Mouse (Mus musculus) brain, embryonic 18.5 days (tissue): ENCODE data around the gene Dnal4.

ENCODE experiments used
- DNase-seq: peaks from one replicate; pipeline ENCODE4 v3.0.0-alpha.2; 2012; ENCODE audit warnings: low read depth, low spot score

Dnal4 gene

GRCm38 (mm10) chr15:79763601-79764246 lies 13.9 kb downstream of the Dnal4 start:
- no peak for DNase-seq

GRCm38 (mm10) chr15:79763001-79763400 lies 14.6 kb downstream of the Dnal4 start:
- DNase-seq: no peak

- no peak for DNase-seq
These were observed 16.7 kb downstream of the Dnal4 start for GRCm38 (mm10) chr15:79760956-79761355.

DNA sequence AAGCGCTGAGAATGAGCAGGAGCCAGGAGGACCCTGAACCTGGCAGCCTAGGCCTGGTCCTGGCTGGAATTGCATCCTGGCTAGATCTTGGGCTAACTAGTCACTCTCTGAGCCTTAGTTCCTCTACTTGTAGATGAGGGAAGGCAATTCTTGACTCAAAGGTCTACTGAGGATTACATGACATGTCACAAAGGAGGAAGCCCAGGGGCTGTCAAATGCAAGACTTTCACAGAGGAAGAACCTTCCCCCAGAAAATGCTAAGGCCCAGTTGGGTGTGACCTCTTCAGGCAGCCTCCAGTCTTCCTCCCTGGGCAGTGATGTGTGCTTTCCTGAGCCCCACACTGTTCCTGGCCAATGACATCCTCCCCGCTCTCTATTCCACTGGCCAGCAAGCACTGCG lies 20.5 kb downstream of the Dnal4 start:
- DNase-seq: no peak

DNA sequence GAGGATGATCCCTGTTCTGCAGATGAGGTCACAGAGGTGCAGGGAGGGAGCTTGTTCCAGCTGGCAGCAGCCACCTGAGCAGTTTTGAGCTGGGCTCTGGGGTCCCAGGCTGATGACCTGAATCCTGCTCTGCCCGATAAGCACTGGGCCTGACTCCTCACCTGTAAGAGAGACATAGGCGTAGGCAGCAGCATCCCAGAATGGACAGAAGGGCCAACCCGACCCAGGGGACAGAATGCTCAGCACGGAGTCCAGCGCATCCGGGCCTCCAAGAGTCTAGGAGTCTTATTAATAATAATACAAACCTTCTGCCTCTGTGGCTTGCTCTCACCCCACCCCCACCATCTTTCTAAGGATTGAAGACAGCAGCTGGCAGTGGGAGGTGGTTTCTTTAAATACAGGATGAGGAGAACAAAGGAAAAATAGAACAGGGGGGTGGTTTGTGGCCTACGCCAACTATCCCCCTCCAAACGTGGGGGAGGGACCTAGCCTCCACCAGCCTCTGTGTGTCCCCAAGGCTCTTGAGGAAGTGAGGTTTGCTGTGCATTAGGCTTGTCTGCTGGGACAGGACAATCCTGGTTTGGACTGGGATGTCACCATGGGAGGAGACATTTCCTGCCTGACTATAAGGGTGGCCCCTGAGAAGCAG lies 21.5 kb downstream of the Dnal4 start:
- no peak for DNase-seq

DNA sequence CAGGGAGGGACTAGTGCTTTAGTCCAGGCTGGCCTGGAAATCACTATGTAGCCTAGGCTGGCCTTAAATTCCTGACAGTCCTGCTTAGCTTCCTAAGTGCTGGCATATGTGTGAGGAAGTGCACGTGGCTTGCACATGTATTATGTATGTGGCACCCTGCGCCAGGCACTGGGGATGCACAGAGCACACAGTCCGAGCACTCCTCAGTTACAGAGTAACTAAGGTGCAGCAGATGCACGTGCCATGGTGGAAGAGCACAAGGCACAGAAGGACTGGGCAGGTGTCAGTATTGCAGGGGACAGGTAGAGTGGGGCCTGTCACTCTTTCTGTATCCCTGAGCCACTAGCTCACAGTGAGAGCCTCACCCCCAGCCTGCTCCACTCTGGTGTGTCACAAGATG lies 22.5 kb downstream of the Dnal4 start:
- DNase-seq: no peak

DNA sequence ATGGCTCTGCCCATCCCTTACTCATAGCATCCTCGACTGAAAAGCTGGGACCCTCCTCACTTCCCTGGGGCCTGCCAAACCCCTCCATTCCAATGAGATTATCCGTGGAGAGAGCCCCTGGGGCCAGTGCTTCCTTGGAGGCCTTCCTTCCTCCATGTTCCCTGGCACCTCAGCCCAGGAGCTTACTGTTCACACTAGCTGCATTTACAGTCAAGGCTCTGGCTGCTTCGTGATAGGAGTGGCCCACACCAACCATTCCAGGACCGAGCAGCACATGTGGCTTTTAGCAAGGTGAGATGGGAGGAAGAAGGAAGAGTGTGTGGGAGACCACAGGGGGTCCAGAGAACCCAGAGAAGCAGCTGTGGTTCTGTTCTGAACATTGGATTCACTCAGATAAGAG lies 23.8 kb downstream of the Dnal4 start:
- no peak for DNase-seq

GRCm38 (mm10) chr15:79753420-79753752 lies 24.3 kb downstream of the Dnal4 start:
- DNase-seq: no peak

- no peak for DNase-seq
These were observed 24.8 kb downstream of the Dnal4 start for GRCm38 (mm10) chr15:79752742-79753419.

GRCm38 (mm10) chr15:79751772-79752171 lies 25.9 kb downstream of the Dnal4 start:
- no peak for DNase-seq

GRCm38 (mm10) chr15:79750266-79750665 lies 27.4 kb downstream of the Dnal4 start:
- DNase-seq: no peak

- DNase-seq: no peak
These were observed 28.5 kb downstream of the Dnal4 start for GRCm38 (mm10) chr15:79749162-79749561.

DNA sequence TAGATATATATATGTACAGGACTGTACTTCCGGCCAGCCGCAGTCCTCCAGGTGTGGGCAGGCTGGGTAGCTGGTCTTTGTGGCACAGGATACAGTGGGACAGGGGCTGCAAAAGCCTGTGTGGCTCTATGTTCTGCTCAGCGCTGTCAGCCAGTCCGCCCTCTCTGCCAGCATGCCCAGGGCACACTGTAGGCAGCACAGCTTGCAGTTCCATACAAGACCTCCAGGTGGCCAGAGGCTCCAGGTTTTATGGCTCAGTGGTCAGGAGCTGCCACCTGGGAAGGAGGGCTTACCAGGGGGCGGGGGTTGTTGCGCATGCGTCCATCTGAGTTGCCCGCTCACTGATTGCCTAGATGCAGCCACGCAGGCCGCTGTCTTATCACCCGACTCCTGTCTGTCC lies 29.7 kb downstream of the Dnal4 start:
- no peak for DNase-seq

DNA sequence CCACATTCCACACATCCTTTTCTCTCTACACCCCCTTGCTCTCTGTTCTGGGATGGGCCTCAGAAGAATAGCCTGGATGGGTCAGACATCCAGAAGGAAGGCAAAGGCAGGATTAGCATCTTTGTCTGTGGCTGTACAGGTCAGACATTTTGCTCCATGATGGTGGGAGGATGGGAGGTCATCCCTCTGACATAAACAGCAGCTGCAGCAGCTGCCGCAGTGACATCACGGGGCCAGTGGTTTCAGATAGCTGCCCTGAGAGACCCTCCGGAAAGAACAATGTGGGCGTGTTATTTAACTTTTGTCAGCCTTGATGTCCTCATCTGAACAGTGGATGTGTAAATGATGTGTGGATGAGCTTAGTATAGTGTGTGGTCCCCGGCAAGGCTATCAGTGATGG lies 31.8 kb downstream of the Dnal4 start:
- DNase-seq: no peak

- no peak for DNase-seq
These were observed 32.3 kb downstream of the Dnal4 start for GRCm38 (mm10) chr15:79745312-79745711.

DNA sequence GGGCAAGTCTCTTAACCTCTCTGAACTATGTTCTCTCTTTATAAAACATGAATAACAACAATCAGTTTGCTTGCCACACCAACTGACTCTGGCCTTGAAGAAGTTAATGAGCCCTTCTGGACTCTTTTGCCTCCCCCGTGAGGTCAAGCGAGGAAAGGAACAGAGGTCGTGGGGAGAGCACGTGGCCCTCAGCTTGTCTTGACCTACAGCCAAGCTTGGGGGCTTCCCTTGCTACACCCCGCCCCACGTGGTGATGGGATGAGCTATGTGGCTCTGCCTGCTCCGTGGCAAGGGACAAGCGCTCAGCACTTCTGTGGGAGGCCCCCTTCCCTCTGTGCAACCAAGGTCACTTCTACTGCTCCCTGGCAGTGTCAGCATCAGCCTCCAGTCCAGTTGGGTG lies 32.9 kb downstream of the Dnal4 start:
- no peak for DNase-seq

GRCm38 (mm10) chr15:79744001-79744400 lies 33.6 kb downstream of the Dnal4 start:
- no peak for DNase-seq

DNA sequence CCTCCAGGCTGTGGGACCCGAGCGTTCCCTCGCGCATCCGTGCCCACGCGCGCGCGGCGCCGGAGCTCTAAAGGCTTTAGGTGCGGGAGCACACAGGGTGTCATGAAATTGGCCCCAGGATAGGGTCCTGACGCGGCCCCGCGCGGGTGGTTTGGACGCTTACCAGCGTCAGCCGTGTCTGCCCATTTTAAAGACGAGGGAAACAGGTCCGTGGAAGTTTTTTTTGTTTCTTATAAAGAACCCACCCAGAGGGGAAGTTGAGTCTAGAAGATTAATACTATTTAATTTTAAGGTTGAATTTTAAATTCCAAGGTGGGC lies 35.0 kb downstream of the Dnal4 start:
- no peak for DNase-seq

DNA sequence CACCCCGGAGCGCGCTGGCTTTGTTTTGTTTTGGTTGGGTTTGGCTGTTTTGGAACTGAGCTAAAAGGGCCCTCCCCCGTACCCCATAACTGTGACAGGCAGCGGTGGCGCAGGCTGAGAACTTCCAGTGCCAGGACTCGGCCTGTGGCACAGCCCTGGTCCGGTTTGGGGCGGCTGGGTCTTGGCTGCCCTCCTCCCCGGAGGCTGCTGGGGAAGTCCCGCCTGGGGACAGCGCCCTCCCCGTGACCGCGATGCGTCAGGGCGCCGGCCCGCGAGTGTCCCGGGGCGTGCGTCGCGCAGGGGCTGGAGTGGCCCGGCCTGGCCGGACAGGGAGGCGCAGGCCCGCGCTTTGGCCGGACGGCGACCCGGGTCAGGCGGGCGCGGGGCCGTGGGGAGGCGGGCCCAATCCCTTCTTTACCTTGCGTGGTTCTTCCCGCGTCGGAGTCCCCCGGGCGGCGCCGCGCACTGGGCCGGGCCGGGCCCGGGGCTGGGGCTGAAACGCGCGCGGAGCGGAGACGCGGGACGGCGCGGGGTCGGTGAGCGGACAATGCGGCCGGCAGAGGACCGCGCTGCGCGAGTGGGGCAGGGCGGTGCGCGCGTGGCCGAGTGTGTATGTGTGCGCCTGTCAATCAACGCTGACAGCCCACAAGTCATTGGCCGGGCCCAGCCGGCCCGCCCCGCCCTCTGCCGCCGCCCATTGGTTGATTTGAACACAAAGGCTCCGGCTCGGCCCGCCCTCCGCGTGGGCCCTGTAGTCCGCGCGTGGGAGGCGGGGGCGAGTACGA lies 35.5 kb downstream of the Dnal4 start, which contains the start of gene Sun2:
Gene Sun2 (minus strand): TSS at position 616 of the 785 bp plus-strand sequence.
- DNase-seq: peak; percentile 82

DNA sequence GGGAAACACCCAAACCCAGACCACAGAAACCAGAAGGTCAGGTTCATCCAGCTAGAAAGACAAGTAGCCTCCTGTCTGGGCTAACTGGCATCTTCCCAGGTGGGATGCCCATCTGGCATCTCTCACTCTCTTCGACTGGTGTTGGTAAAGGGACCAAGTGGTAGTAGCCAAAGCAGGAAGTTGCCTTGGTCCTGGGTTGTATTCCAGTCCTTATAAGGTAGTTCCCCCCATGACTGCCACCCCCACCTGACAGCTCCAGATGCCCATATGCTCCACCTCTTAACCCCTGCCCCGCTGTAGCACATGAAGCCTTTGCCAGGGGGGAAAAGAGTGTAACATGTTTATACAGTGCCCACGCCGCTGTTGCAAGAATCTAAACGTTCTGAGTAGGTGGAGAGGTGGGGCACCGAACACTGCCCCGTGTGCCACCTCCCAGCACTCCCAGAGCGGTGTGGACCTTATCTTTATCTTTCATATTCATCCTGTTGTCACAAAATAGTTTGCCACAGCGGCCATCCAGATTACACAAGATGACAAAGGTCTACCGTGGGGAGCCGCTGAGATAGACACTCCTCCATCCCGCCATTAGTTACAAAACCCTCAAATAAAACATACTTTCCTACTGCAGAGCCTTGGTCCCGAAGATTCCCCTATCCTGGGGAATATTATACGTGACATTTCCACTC lies 36.3 kb downstream of the Dnal4 start:
- no peak for DNase-seq

DNA sequence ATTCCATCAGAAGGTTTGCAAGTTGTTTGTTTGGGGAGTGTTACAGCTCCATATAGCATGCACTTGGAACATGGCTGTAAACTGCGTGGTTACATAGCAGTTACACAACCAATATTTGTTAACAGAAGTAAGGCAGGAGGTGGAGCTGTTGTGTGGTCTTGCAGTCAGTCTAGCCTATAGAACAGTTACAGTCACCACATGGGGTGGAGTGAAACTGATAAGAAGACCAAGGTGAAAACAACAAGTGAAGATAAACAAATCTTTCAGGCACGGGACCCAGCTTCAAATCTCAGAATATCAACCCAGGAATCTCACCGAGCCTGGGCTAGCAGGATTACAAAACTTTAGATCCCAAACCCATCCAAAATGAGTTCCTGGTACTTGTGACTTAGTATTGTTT lies 36.9 kb downstream of the Dnal4 start:
- no peak for DNase-seq

DNA sequence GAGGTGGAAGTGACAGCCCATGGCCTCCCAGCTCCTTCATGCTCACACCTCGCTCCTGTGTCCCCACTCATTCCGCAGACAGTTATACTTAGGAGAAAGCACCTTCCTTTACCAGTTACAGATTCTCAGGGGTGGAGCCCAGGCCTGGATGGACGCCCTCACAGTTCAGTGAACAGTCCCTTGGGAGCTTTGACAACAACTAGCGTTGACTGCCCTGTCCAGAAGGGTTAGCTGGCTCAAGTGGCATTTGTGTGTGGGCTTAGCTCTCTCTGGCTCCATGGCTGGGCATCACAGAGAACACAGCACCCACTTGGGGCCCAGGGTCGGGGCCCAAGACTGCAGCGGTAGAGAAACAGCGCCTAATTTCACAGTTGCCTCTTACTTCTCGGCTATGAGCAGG lies 43.3 kb downstream of the Dnal4 start:
- no peak for DNase-seq
